Mouse (Mus musculus) stomach, embryonic 15.5 days (tissue): ENCODE measurements around the gene Vps9d1. TPM values are rescaled to one million over a fixed set of nuclear protein-coding genes. Genes with fewer than 3 reads are reported as not detected.
"Not testable (repeated sequence)": the region's sequence is repeated elsewhere in the genome, so short reads cannot be mapped to it uniquely, and the experiment has no call there.

Source experiments
- ATAC-seq: fragments of 200-750 bp; cut with Nextera tagmentation; 2 replicates; pipeline ENCODE4 v1.8.0; 2017; ENCODE audit warnings: low read depth, moderate number of reproducible peaks, moderate TSS enrichment; ENCODE audit not compliant: insufficient read depth, low FRiP score
- H3K27ac ChIP-seq: fragments of 300-500 bp; sonication (generic); 2 replicates; pipeline ENCODE4 v1.5.1; 2015; ENCODE audit warnings: mild to moderate bottlenecking, inconsistent platforms
- H3K27me3 ChIP-seq: fragments of 300-500 bp; sonication (generic); replicated peaks from 2 replicates; pipeline ENCODE4 v1.6.1; 2015; ENCODE audit warnings: inconsistent platforms
- H3K36me3 ChIP-seq: fragments of 300-500 bp; sonication (generic); 2 replicates; pipeline ENCODE4 v1.6.1; 2015; ENCODE audit warnings: inconsistent platforms
- H3K4me1 ChIP-seq: fragments of 300-500 bp; sonication (generic); 2 replicates; pipeline ENCODE4 v1.6.1; 2015; ENCODE audit warnings: inconsistent platforms
- H3K4me2 ChIP-seq: fragments of 300-500 bp; sonication (generic); 2 replicates; pipeline ENCODE4 v1.6.1; 2015; ENCODE audit warnings: mild to moderate bottlenecking, inconsistent platforms
- H3K4me3 ChIP-seq: fragments of 300-500 bp; sonication (generic); replicated peaks from 2 replicates; pipeline ENCODE4 v1.5.1; 2015; ENCODE audit warnings: inconsistent platforms
- H3K9ac ChIP-seq: fragments of 300-500 bp; sonication (generic); 2 replicates; pipeline ENCODE4 v1.6.1; 2015; ENCODE audit warnings: inconsistent platforms
- H3K9me3 ChIP-seq: fragments of 300-500 bp; sonication (generic); 2 replicates; pipeline ENCODE4 v1.6.1; 2016; ENCODE audit warnings: inconsistent platforms
- WGBS: fragments of 180-500 bp; shearing (Covaris S2); methylation state at CpG from one replicate; pipeline ENCODE4 v1.1.7; 2015; 5-methylcytosine and 5-hydroxymethylcytosine counted together
- polyA plus RNA-seq: library from polyadenylated mRNA; unstranded; fragments of >200 nt; fragmentation: Nextera tagmentation; extraction: Ambion mirVana; gene quantifications from 2 replicates; pipeline ENCODE4 v1.2.1, GENCODE M21; 2015

Vps9d1 gene
- 20.5 and 22.5 TPM in 2 replicates for polyA plus RNA-seq

GRCm38 (mm10) chr8:123254099-123254885 lies at the start of gene Vps9d1, which contains the start of gene Zfp276:
Gene Vps9d1, minus strand, starts transcription at chr8:123254348.
Gene Zfp276, plus strand, starts transcription at chr8:123254195.
- WGBS = under 1% methylated on average over 70 of the region's 99 CpGs
- ATAC-seq = peak; percentile 95
- Histone ChIP-seq H3K9me3 (no peaks in the 10 kb centered on the region), H3K4me1 (peaks cover 23% of the 10 kb centered on the region), H3K4me2 (peak within 1 kb of the TSS; percentile 85), H3K27ac (peak within 1 kb of the TSS; percentile 82), H3K27me3 (no peaks in the 10 kb centered on the region), H3K36me3 (peaks cover 34% of the 10 kb centered on the region), H3K4me3 (peak within 1 kb of the TSS; percentile 90), H3K9ac (peak within 1 kb of the TSS; percentile 89)

- H3K9ac ChIP-seq = no peak overlapping the region
- H3K27ac ChIP-seq = no peak overlapping the region
- no peak overlapping the region for H3K4me2 ChIP-seq
- peaks cover 7% of the 10 kb centered on the region for H3K36me3 ChIP-seq
- WGBS = 89% methylated on average over 11 of the region's 11 CpGs
- no peak overlapping the region for H3K4me3 ChIP-seq
- H3K27me3 ChIP-seq = no peaks in the 10 kb centered on the region
- ATAC-seq = no peak
- H3K9me3 ChIP-seq = no peaks in the 10 kb centered on the region
- H3K4me1 ChIP-seq = no peaks in the 10 kb centered on the region
These were observed 44.2 kb upstream of the Vps9d1 start for GRCm38 (mm10) chr8:123298301-123298700.

- WGBS = 85% methylated on average over 2 of the region's 2 CpGs
- Histone ChIP-seq H3K36me3 (peaks cover 13% of the 10 kb centered on the region), H3K27me3 (no peaks in the 10 kb centered on the region), H3K4me1 (no peaks in the 10 kb centered on the region), H3K9ac (no peak overlapping the region), H3K4me3 (no peak overlapping the region), H3K27ac (no peak overlapping the region), H3K9me3 (no peaks in the 10 kb centered on the region), H3K4me2 (no peak overlapping the region)
- ATAC-seq = no peak
These were observed 38.6 kb upstream of the Vps9d1 start for GRCm38 (mm10) chr8:123292785-123293184.

- H3K4me3 ChIP-seq = no peak overlapping the region
- ATAC-seq = no peak
- H3K27ac ChIP-seq = no peak overlapping the region
- H3K27me3 ChIP-seq = no peaks in the 10 kb centered on the region
- peaks cover 15% of the 10 kb centered on the region for H3K36me3 ChIP-seq
- 87% methylated on average over 3 of the region's 3 CpGs for WGBS
- H3K9me3 ChIP-seq = no peaks in the 10 kb centered on the region
- no peaks in the 10 kb centered on the region for H3K4me1 ChIP-seq
- no peak overlapping the region for H3K4me2 ChIP-seq
- no peak overlapping the region for H3K9ac ChIP-seq
These were observed 38.1 kb upstream of the Vps9d1 start for GRCm38 (mm10) chr8:123292281-123292680.

GRCm38 (mm10) chr8:123291716-123292115 lies 37.6 kb upstream of the Vps9d1 start:
- no peak for ATAC-seq
- Histone ChIP-seq H3K4me3 (no peak overlapping the region), H3K4me1 (no peaks in the 10 kb centered on the region), H3K9ac (no peak overlapping the region), H3K4me2 (no peak overlapping the region), H3K27ac (no peak overlapping the region), H3K9me3 (no peaks in the 10 kb centered on the region), H3K36me3 (peaks cover 15% of the 10 kb centered on the region), H3K27me3 (no peaks in the 10 kb centered on the region)
- 85% methylated on average over 8 of the region's 8 CpGs for WGBS

GRCm38 (mm10) chr8:123290679-123291078 lies 36.5 kb upstream of the Vps9d1 start:
- Histone ChIP-seq H3K27ac (no peak overlapping the region), H3K4me3 (no peak overlapping the region), H3K9me3 (no peaks in the 10 kb centered on the region), H3K9ac (no peak overlapping the region), H3K4me2 (no peak overlapping the region), H3K4me1 (no peaks in the 10 kb centered on the region), H3K27me3 (no peaks in the 10 kb centered on the region), H3K36me3 (peaks cover 11% of the 10 kb centered on the region; the same call in 1 of the 2 replicates)
- 95% methylated on average over 8 of the region's 8 CpGs for WGBS
- ATAC-seq = no peak

- 73% methylated on average over 4 of the region's 4 CpGs for WGBS
- Histone ChIP-seq H3K9me3 (no peaks in the 10 kb centered on the region), H3K9ac (no peak overlapping the region), H3K4me3 (no peak overlapping the region), H3K4me2 (no peak overlapping the region), H3K4me1 (no peaks in the 10 kb centered on the region), H3K36me3 (peaks cover 8% of the 10 kb centered on the region; the same call in 1 of the 2 replicates), H3K27ac (no peak overlapping the region), H3K27me3 (no peaks in the 10 kb centered on the region)
- no peak for ATAC-seq
These were observed 36.0 kb upstream of the Vps9d1 start for GRCm38 (mm10) chr8:123290166-123290565.

- Histone ChIP-seq H3K4me3 (no peak overlapping the region), H3K27ac (no peak overlapping the region), H3K9me3 (no peaks in the 10 kb centered on the region), H3K27me3 (no peaks in the 10 kb centered on the region), H3K36me3 (0 out of 2 replicates have a peak, but pooled peaks cover 8% of the 10 kb centered on the region), H3K4me1 (no peaks in the 10 kb centered on the region), H3K4me2 (no peak overlapping the region), H3K9ac (no peak overlapping the region)
- ATAC-seq = no peak
- 94% methylated on average over 17 of the region's 17 CpGs for WGBS
These were observed 33.2 kb upstream of the Vps9d1 start for GRCm38 (mm10) chr8:123287362-123287761.

GRCm38 (mm10) chr8:123284493-123284892 lies 30.3 kb upstream of the Vps9d1 start:
- no peak overlapping the region for H3K4me2 ChIP-seq
- 0 out of 2 replicates have a peak, but pooled peaks cover 10% of the 10 kb centered on the region for H3K36me3 ChIP-seq
- ATAC-seq = no peak
- H3K27ac ChIP-seq = no peak overlapping the region
- H3K9ac ChIP-seq = no peak overlapping the region
- no peaks in the 10 kb centered on the region for H3K27me3 ChIP-seq
- H3K4me1 ChIP-seq = no peaks in the 10 kb centered on the region
- H3K9me3 ChIP-seq = no peaks in the 10 kb centered on the region
- 88% methylated on average over 5 of the region's 5 CpGs for WGBS
- H3K4me3 ChIP-seq = no peak overlapping the region

GRCm38 (mm10) chr8:123283991-123284390 lies 29.8 kb upstream of the Vps9d1 start:
- H3K36me3 ChIP-seq = 0 out of 2 replicates have a peak, but pooled peaks cover 10% of the 10 kb centered on the region
- H3K4me3 ChIP-seq = no peak overlapping the region
- no peaks in the 10 kb centered on the region for H3K27me3 ChIP-seq
- no peak overlapping the region for H3K4me2 ChIP-seq
- no peak overlapping the region for H3K27ac ChIP-seq
- no peaks in the 10 kb centered on the region for H3K9me3 ChIP-seq
- no peak for ATAC-seq
- no peak overlapping the region for H3K9ac ChIP-seq
- no peaks in the 10 kb centered on the region for H3K4me1 ChIP-seq
- 83% methylated on average over 7 of the region's 7 CpGs for WGBS

GRCm38 (mm10) chr8:123282994-123283393 lies 28.8 kb upstream of the Vps9d1 start:
- H3K27me3 ChIP-seq, ATAC-seq, H3K27ac ChIP-seq, H3K36me3 ChIP-seq, H3K4me3 ChIP-seq, H3K4me2 ChIP-seq, H3K9me3 ChIP-seq, H3K4me1 ChIP-seq, H3K9ac ChIP-seq: not testable (repeated sequence)
- 90% methylated on average over 5 of the region's 6 CpGs for WGBS

GRCm38 (mm10) chr8:123280302-123281094 lies 26.4 kb upstream of the Vps9d1 start:
- peaks cover 3% of the 10 kb centered on the region; the same call in 1 of the 2 replicates for H3K36me3 ChIP-seq
- WGBS = 88% methylated on average over 13 of the region's 13 CpGs

More at GRCm38 (mm10) chr8:123280302-123281094, 26.4 kb upstream of the Vps9d1 start:
- Histone ChIP-seq H3K4me3 (no peak overlapping the region), H3K27me3 (no peaks in the 10 kb centered on the region), H3K4me1 (no peaks in the 10 kb centered on the region), H3K9me3 (no peaks in the 10 kb centered on the region), H3K9ac (no peak overlapping the region), H3K27ac (no peak overlapping the region), H3K4me2 (no peak overlapping the region)
- ATAC-seq = no peak
